Mouse (Mus musculus): Measurements from ENCODE around the gene Stox2. TPM values are rescaled to one million over a fixed set of nuclear protein-coding genes. Genes with fewer than 3 reads are reported as not detected.

Stox2 gene
- total RNA-seq, 2 experiments from 2014 or later = not detected

GRCm38 (mm10) chr8:47321282-47321681, 124.9 kb downstream of the Stox2 start:
- no peak for ATAC-seq (replicated peaks; ENCODE audit: low FRiP score, poor library complexity, severe bottlenecking)

- no peak for ATAC-seq (replicated peaks; ENCODE audit: low FRiP score, poor library complexity, severe bottlenecking)
Measured at GRCm38 (mm10) chr8:47320707-47321106, 125.5 kb downstream of the Stox2 start.

DNA sequence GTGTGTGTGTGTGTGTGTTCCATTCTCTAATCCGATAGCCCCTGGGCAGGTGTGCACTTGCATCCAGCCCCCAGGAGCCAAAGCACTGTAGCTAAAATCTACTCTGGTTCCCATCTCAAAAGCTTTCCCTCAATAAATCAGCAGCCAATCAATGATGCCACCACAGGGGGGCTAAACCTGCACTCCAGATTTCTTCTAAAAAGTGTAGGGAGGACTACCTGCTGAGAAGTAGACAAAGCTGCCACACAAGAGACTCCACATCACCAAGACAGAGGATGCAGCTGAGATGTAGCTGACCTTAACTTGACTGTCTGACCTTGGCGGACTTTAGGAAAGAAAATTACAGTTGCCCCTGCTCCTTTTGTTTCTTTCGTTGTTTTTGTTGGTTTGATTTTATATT, 127.7 kb downstream of the Stox2 start:
- ATAC-seq (replicated peaks; ENCODE audit: low FRiP score, poor library complexity, severe bottlenecking) = no peak

DNA sequence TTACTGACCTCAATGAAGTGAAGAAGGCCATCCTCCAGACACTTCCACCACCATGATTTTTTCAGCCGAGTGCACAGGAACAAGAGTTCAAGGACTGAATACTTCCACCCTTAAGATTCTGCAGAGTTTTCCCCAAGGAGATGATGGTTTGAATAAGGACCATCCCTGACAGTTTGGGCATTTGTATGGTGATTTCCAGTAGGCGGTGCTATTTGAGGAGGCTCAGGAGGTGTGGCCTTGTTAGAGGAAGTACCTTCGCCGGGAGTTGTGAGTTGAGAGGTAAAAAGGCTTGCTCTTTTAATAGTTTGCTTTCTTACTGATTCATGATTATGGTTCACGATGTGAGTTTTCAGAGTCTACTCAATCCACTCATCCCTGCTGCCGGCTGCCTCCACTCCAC, 138.0 kb downstream of the Stox2 start:
- ATAC-seq (replicated peaks; ENCODE audit: low FRiP score, poor library complexity, severe bottlenecking) = no peak

GRCm38 (mm10) chr8:47306372-47306771, 139.8 kb downstream of the Stox2 start:
- no peak for ATAC-seq (replicated peaks; ENCODE audit: low FRiP score, poor library complexity, severe bottlenecking)

GRCm38 (mm10) chr8:47305880-47306279, 140.3 kb downstream of the Stox2 start:
- ATAC-seq (replicated peaks; ENCODE audit: low FRiP score, poor library complexity, severe bottlenecking) = no peak

DNA sequence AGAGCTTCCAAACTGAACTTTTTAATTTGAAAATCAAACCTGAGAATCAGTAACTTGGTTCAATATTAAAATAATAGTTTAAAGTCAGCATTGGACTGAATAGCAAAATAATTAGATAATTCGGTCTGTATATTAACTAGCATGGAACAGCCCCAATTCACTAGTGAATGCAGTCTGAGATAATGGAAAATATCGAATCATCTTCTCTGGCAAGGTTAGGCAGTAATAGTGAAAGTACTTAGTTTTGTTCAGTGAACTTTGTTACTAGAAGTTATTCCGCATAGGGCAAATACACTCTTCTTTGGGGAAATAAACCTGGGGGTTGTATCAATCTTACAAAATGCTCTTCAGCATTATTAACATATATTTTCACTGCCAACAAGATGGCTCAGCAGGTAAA, 147.7 kb downstream of the Stox2 start:
- ATAC-seq (replicated peaks; ENCODE audit: low FRiP score, poor library complexity, severe bottlenecking) = no peak

- ATAC-seq (replicated peaks; ENCODE audit: low FRiP score, poor library complexity, severe bottlenecking) = no peak
Measured at GRCm38 (mm10) chr8:47289641-47290040, 156.5 kb downstream of the Stox2 start.

DNA sequence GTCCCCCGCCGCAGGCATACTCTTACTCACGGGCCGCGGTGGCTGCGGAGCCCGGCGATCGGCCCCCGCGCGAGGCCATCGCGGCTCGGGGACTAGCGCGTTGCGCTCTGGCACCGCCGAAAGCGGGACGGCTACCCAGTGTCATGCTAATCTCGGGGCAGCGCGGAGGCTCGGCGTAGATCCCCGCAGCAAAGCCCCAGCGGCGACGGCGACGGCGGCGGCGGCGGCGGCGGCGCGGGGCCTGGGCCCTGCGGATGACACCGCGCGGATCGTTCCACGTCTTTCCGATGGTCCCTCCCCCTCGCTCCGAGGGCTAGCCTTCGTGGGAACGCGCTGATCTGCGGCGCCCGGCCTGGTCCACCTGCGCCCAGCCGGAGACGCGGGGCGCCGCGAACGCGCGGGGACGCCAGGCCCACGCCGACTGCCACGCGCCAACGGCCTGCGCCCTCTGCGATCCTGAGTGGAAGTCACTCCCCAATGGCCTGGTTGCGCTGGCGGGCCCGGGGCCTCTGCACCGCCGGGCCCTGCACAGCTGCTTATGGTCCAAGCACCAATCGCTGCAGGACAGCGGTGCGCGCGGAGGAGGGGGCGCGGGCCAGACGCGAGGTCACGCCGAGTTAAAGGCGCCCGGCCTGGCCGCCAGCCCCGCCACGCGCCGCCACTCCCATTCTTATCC, 157.2 kb downstream of the Stox2 start:
- ATAC-seq (replicated peaks; ENCODE audit: low FRiP score, poor library complexity, severe bottlenecking) = no peak

GRCm38 (mm10) chr8:47288131-47288865, 157.9 kb downstream of the Stox2 start:
- no peak for ATAC-seq (replicated peaks; ENCODE audit: low FRiP score, poor library complexity, severe bottlenecking)

- ATAC-seq (replicated peaks; ENCODE audit: low FRiP score, poor library complexity, severe bottlenecking) = no peak
Measured at GRCm38 (mm10) chr8:47287641-47288130, 158.5 kb downstream of the Stox2 start.

GRCm38 (mm10) chr8:47287201-47287621, 159.0 kb downstream of the Stox2 start:
- no peak for ATAC-seq (replicated peaks; ENCODE audit: low FRiP score, poor library complexity, severe bottlenecking)

- no peak for ATAC-seq (replicated peaks; ENCODE audit: low FRiP score, poor library complexity, severe bottlenecking)
Measured at GRCm38 (mm10) chr8:47286081-47286700, 160.0 kb downstream of the Stox2 start.

- ATAC-seq (replicated peaks; ENCODE audit: low FRiP score, poor library complexity, severe bottlenecking) = no peak
Measured at GRCm38 (mm10) chr8:47285435-47285834, 160.7 kb downstream of the Stox2 start.

- ATAC-seq (replicated peaks; ENCODE audit: low FRiP score, poor library complexity, severe bottlenecking) = no peak
Measured at GRCm38 (mm10) chr8:47284329-47285326, 161.5 kb downstream of the Stox2 start.

- ATAC-seq (replicated peaks; ENCODE audit: low FRiP score, poor library complexity, severe bottlenecking) = no peak
Measured at GRCm38 (mm10) chr8:47279898-47280297, 166.3 kb downstream of the Stox2 start.

DNA sequence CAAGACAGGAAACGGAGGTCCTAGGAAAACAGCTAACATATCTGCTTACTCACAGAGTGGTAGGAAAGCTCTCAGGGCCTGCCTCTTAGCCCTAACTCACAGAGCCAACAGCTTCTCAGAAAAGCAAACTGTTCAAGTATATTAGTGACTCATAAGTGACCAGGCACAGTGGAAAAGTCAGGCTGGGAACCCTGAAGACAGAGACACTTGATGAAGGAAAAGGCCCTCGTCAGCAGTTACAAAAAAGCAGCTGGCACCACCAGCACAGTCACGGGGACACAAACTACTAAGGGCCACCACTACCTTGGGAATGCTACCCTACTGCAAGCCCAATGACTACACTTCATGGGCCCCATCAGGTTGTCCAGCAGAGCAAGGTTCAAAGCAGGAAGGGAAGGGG, 168.0 kb downstream of the Stox2 start:
- ATAC-seq (replicated peaks; ENCODE audit: low FRiP score, poor library complexity, severe bottlenecking) = no peak

DNA sequence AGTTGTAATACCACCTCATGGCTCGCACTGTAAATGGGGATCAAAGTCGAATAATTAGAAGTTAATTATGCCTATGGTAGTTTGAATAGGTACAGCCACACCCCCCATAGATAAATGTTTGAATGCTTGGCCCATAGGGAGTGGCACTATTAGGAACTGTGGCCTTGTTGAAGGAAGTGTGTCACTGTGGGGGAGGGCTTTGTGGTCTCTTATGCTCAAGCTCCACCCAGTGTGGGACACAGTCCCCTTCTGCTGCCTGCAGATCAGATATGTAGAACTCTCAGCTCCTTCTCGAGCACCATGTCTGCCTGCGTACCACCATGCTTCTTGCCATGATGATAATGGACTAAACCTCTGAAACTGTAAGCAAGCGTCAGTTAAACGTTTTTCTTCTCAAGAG, 177.2 kb downstream of the Stox2 start:
- no peak for ATAC-seq (replicated peaks; ENCODE audit: low FRiP score, poor library complexity, severe bottlenecking)

DNA sequence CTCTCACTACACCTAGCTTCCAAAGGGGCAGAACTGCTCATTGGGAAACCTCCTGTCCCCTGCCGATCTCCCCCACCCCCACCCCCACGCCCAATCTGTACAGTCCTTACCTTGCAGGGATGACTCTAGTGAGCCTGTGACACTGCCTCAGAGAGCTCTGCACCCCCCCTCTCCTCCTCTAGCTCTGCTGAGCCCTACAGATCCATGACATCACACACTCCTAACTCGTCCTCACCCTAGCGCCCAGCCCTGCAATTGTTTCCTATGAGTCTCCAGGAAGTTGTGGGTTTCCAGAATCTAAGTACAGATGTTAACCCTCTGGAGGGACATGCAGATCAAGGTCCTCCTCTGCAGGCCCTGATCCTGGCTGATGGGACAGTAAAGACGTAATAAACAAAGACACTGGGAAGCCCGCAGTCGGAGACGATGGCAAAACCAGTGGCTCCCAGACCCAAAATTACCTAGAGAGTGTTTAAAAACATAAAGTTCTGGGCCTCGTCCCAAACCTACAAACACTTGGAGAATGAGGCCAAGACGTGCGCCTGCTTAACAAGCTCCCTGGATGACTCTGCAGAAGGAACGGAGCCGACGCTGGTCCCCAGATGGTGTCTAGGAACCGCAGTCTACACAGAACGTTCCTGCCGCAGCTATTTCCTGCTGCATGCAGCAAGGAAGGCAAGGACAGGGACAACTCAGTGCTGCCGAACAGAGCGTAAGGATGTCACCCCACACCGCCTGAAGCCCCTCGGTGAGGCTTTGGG, 177.9 kb downstream of the Stox2 start:
- no peak for ATAC-seq (replicated peaks; ENCODE audit: low FRiP score, poor library complexity, severe bottlenecking)
